Mouse (Mus musculus): ENCODE measurements around the gene Dapk2. TPM values are rescaled to one million over a fixed set of nuclear protein-coding genes. Genes with fewer than 3 reads are reported as not detected.

Dapk2 gene
- 7.6 and 10.2 TPM in 2 replicates for polyA plus RNA-seq (2015; fragmentation: Nextera tagmentation; extraction: Ambion mirVana)

DNA sequence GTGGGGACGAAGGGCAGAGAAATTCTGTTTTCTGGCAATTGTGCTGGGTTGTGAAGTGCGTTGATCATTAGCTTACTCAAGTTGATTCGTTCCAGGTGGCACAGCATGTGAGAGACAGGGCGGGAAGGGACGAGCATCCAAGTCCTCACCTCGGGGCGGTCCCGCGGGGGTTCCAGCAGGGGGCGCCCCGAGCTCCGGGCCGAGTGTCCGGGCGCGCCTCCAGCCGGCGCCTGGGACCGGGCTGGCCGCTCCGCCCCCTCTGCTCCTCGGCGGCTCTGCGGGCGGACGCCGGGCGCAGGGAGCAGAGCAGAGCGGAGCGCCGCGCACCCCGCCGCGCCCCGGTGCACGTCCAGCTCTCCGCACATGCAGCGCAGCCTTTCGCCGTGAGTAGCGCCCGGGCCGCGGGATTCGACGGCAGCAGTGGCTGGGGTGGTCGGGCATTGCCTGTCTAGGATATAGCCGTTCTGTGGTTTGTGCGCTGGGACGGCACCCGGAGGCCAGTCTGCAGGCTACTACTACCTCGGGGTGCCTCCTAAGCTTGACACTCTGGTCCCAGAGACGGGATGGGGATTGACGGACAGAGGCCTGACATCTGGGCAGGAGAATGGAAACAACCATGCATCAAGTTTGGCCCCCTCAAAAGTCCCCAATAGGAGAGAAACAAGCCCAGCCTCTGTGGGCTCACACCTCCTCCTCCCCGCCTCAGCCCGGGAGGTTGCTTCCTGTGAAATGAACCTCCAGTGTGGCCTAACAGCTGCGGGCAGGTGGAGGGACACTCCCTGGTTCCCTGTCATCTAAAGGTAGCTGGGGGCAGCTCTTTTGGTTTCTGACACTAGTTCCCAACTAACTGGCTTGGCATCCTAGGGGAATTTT is at the start of gene Dapk2:
Gene Dapk2, plus strand, starts transcription at position 266 of the 873 bp plus-strand sequence.
- Histone ChIP-seq H3K4me3 (replicated peaks; ENCODE audit: low read length) (peak within 1 kb of the TSS; percentile 54), H3K27ac (ENCODE audit: low read length) (no peak within 1 kb of the TSS), H3K9ac (ENCODE audit: low read length) (peak within 1 kb of the TSS; percentile 74), H3K4me2 (ENCODE audit: low read depth, low read length) (peak within 1 kb of the TSS; percentile 82), H3K27me3 (ENCODE audit: control insufficient read depth, insufficient read depth, low read length) (no peaks in the 10 kb centered on the region), H3K4me1 (ENCODE audit: control insufficient read depth, insufficient read depth, low read length) (no peaks in the 10 kb centered on the region), H3K9me3 (replicated peaks; ENCODE audit: control insufficient read depth, low read length) (no peaks in the 10 kb centered on the region), H3K36me3 (ENCODE audit: control insufficient read depth, insufficient read depth, low read length) (no peaks in the 10 kb centered on the region)
- peak; percentile 89 for ATAC-seq (ENCODE audit: insufficient read depth, low FRiP score)
- WGBS, result 2% methylated on average over 58 of the region's 58 CpGs

DNA sequence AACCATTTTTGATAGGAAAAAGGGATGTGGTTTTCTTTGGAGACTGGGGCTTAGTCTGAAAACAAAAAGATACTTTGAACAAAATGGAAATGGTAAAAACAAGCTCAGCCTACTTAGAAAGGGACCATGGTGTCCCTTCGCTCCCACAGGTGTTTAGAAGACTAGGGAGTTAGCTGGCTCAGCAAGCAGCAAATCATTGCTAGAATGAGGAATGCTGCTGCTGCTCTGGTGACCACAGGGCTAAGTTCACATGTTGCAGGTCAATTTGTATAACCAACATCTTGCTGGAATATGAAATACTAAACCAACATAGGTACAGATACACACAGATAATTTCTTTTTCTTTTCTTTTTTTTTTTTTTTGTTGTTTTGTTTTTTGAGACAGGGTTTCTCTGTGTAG is 48.4 kb upstream of the Dapk2 start:
- Histone ChIP-seq H3K27me3 (ENCODE audit: control insufficient read depth, insufficient read depth, low read length) (no peaks in the 10 kb centered on the region), H3K4me2 (ENCODE audit: low read depth, low read length) (no peak overlapping the region), H3K36me3 (ENCODE audit: control insufficient read depth, insufficient read depth, low read length) (peaks cover 6% of the 10 kb centered on the region), H3K9me3 (replicated peaks; ENCODE audit: control insufficient read depth, low read length) (no peaks in the 10 kb centered on the region), H3K27ac (ENCODE audit: low read length) (no peak overlapping the region), H3K9ac (ENCODE audit: low read length) (no peak overlapping the region), H3K4me1 (ENCODE audit: control insufficient read depth, insufficient read depth, low read length) (no peaks in the 10 kb centered on the region), H3K4me3 (replicated peaks; ENCODE audit: low read length) (no peak overlapping the region)
- 90% methylated on average over 1 of the region's 1 CpGs for WGBS
- no peak for ATAC-seq (ENCODE audit: insufficient read depth, low FRiP score)

- no peaks in the 10 kb centered on the region for H3K27me3 ChIP-seq (ENCODE audit: control insufficient read depth, insufficient read depth, low read length)
- no peaks in the 10 kb centered on the region for H3K9me3 ChIP-seq (replicated peaks; ENCODE audit: control insufficient read depth, low read length)
- no peaks in the 10 kb centered on the region; the same call in 1 of the 2 replicates for H3K4me1 ChIP-seq (ENCODE audit: control insufficient read depth, insufficient read depth, low read length)
- peaks cover 5% of the 10 kb centered on the region; the same call in 1 of the 2 replicates for H3K36me3 ChIP-seq (ENCODE audit: control insufficient read depth, insufficient read depth, low read length)
- H3K4me3 ChIP-seq (replicated peaks; ENCODE audit: low read length), result no peak overlapping the region
- no peak overlapping the region for H3K4me2 ChIP-seq (ENCODE audit: low read depth, low read length)
- H3K9ac ChIP-seq (ENCODE audit: low read length), result no peak overlapping the region
- 64% methylated on average over 8 of the region's 8 CpGs for WGBS
- ATAC-seq (ENCODE audit: insufficient read depth, low FRiP score), result no peak
- peak overlapping the region; percentile 2; the same call in 1 of the 2 replicates for H3K27ac ChIP-seq (ENCODE audit: low read length)
These were observed 47.9 kb upstream of the Dapk2 start for GRCm38 (mm10) chr9:66110126-66110525.

GRCm38 (mm10) chr9:66110611-66111379 is 47.2 kb upstream of the Dapk2 start:
- Histone ChIP-seq H3K9ac (ENCODE audit: low read length) (no peak overlapping the region), H3K9me3 (replicated peaks; ENCODE audit: control insufficient read depth, low read length) (no peaks in the 10 kb centered on the region), H3K36me3 (ENCODE audit: control insufficient read depth, insufficient read depth, low read length) (no peaks in the 10 kb centered on the region), H3K4me2 (ENCODE audit: low read depth, low read length) (no peak overlapping the region), H3K4me3 (replicated peaks; ENCODE audit: low read length) (no peak overlapping the region), H3K27me3 (ENCODE audit: control insufficient read depth, insufficient read depth, low read length) (no peaks in the 10 kb centered on the region), H3K27ac (ENCODE audit: low read length) (peak overlapping the region; percentile 2; the same call in 1 of the 2 replicates), H3K4me1 (ENCODE audit: control insufficient read depth, insufficient read depth, low read length) (no peaks in the 10 kb centered on the region; the same call in 1 of the 2 replicates)
- WGBS, result 81% methylated on average over 8 of the region's 8 CpGs
- ATAC-seq (ENCODE audit: insufficient read depth, low FRiP score), result no peak

- Histone ChIP-seq H3K27ac (ENCODE audit: low read length) (no peak overlapping the region), H3K9ac (ENCODE audit: low read length) (no peak overlapping the region), H3K36me3 (ENCODE audit: control insufficient read depth, insufficient read depth, low read length) (no peaks in the 10 kb centered on the region), H3K27me3 (ENCODE audit: control insufficient read depth, insufficient read depth, low read length) (no peaks in the 10 kb centered on the region), H3K4me3 (replicated peaks; ENCODE audit: low read length) (no peak overlapping the region), H3K9me3 (replicated peaks; ENCODE audit: control insufficient read depth, low read length) (no peaks in the 10 kb centered on the region), H3K4me2 (ENCODE audit: low read depth, low read length) (no peak overlapping the region), H3K4me1 (ENCODE audit: control insufficient read depth, insufficient read depth, low read length) (peaks cover 4% of the 10 kb centered on the region; the same call in 1 of the 2 replicates)
- ATAC-seq (ENCODE audit: insufficient read depth, low FRiP score), result no peak
- 87% methylated on average over 3 of the region's 3 CpGs for WGBS
These were observed 43.7 kb upstream of the Dapk2 start for GRCm38 (mm10) chr9:66114341-66114740.

DNA sequence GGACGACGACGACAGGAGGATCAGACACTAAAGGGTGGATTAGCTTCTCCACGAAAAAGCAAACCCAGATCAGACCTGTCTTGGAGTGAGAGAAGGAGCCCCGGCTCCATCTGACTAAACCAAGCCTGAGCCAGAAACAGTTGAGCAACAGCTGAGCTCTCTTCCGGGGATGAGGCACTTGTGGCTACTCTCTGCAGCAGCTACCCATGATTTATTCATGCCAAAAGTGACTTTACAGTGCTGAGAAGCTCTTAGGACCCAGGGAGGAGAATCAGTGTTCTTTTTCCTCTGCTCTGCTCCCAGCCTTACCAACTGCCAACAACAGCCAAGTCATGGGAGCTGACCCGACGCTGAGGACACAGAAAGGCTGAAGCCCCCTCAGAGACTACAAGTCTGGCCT is 41.1 kb upstream of the Dapk2 start:
- H3K27me3 ChIP-seq (ENCODE audit: control insufficient read depth, insufficient read depth, low read length), result no peaks in the 10 kb centered on the region
- ATAC-seq (ENCODE audit: insufficient read depth, low FRiP score), result no peak
- H3K4me3 ChIP-seq (replicated peaks; ENCODE audit: low read length), result no peak overlapping the region
- H3K4me1 ChIP-seq (ENCODE audit: control insufficient read depth, insufficient read depth, low read length), result peaks cover 4% of the 10 kb centered on the region; the same call in 1 of the 2 replicates
- no peaks in the 10 kb centered on the region for H3K36me3 ChIP-seq (ENCODE audit: control insufficient read depth, insufficient read depth, low read length)
- peak overlapping the region; percentile 52; the same call in 1 of the 2 replicates for H3K27ac ChIP-seq (ENCODE audit: low read length)
- WGBS, result 59% methylated on average over 8 of the region's 8 CpGs
- H3K4me2 ChIP-seq (ENCODE audit: low read depth, low read length), result no peak overlapping the region
- H3K9me3 ChIP-seq (replicated peaks; ENCODE audit: control insufficient read depth, low read length), result no peaks in the 10 kb centered on the region
- H3K9ac ChIP-seq (ENCODE audit: low read length), result no peak overlapping the region

GRCm38 (mm10) chr9:66119498-66119897 is 38.5 kb upstream of the Dapk2 start:
- no peaks in the 10 kb centered on the region for H3K9me3 ChIP-seq (replicated peaks; ENCODE audit: control insufficient read depth, low read length)
- H3K36me3 ChIP-seq (ENCODE audit: control insufficient read depth, insufficient read depth, low read length), result no peaks in the 10 kb centered on the region; the same call in 1 of the 2 replicates
- no peak for ATAC-seq (ENCODE audit: insufficient read depth, low FRiP score)
- H3K4me1 ChIP-seq (ENCODE audit: control insufficient read depth, insufficient read depth, low read length), result peaks cover 15% of the 10 kb centered on the region
- 93% methylated on average over 2 of the region's 2 CpGs for WGBS
- no peak overlapping the region for H3K27ac ChIP-seq (ENCODE audit: low read length)
- H3K27me3 ChIP-seq (ENCODE audit: control insufficient read depth, insufficient read depth, low read length), result no peaks in the 10 kb centered on the region
- no peak overlapping the region for H3K9ac ChIP-seq (ENCODE audit: low read length)
- no peak overlapping the region for H3K4me2 ChIP-seq (ENCODE audit: low read depth, low read length)
- no peak overlapping the region for H3K4me3 ChIP-seq (replicated peaks; ENCODE audit: low read length)

DNA sequence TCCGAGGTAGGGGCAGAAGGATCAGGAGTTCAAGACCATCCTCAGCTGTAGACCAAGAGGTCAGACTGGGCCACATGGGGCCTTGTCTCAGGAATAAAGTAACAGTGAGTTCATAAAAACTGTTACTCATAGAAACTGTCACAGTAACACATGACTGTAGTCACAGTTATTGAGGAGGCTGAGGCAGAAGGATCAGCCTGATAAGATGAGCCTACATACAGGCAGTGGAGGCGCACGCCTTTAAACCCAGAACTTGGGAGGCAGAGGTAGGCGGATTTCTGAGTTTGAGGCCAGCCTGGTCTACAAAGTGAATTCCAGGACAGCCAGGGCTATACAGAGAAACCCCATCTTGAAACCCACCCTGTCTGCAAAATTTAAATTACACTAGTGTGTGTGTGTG is 37.9 kb upstream of the Dapk2 start:
- ATAC-seq (ENCODE audit: insufficient read depth, low FRiP score), result no peak
- no peak overlapping the region for H3K4me2 ChIP-seq (ENCODE audit: low read depth, low read length)
- H3K36me3 ChIP-seq (ENCODE audit: control insufficient read depth, insufficient read depth, low read length), result no peaks in the 10 kb centered on the region; the same call in 1 of the 2 replicates
- H3K9me3 ChIP-seq (replicated peaks; ENCODE audit: control insufficient read depth, low read length), result no peaks in the 10 kb centered on the region
- no peak overlapping the region for H3K9ac ChIP-seq (ENCODE audit: low read length)
- no peak overlapping the region for H3K27ac ChIP-seq (ENCODE audit: low read length)
- H3K4me3 ChIP-seq (replicated peaks; ENCODE audit: low read length), result no peak overlapping the region
- peaks cover 17% of the 10 kb centered on the region for H3K4me1 ChIP-seq (ENCODE audit: control insufficient read depth, insufficient read depth, low read length)
- 84% methylated on average over 4 of the region's 4 CpGs for WGBS
- no peaks in the 10 kb centered on the region for H3K27me3 ChIP-seq (ENCODE audit: control insufficient read depth, insufficient read depth, low read length)

DNA sequence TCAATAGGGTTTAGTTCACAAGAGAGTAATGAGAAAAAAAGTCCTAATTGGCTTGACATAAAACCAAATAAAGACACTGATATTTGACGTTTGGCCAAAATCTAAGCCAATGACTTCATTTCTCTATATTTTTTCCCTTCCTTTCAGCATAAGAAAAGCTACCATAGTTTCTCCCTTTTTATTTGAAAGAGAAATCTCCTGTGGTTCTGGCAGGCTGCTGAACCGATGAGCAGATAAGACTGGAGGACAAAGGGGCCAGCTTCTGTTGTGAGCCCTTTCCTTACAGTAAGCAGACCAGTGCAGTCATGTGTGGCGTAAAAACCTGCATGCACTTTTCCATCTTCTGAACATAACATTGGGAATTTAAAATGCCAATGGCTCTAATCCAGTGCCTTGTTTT is 37.1 kb upstream of the Dapk2 start:
- Histone ChIP-seq H3K27ac (ENCODE audit: low read length) (no peak overlapping the region), H3K36me3 (ENCODE audit: control insufficient read depth, insufficient read depth, low read length) (no peaks in the 10 kb centered on the region; the same call in 1 of the 2 replicates), H3K27me3 (ENCODE audit: control insufficient read depth, insufficient read depth, low read length) (no peaks in the 10 kb centered on the region), H3K4me3 (replicated peaks; ENCODE audit: low read length) (no peak overlapping the region), H3K9me3 (replicated peaks; ENCODE audit: control insufficient read depth, low read length) (no peaks in the 10 kb centered on the region), H3K4me2 (ENCODE audit: low read depth, low read length) (no peak overlapping the region), H3K9ac (ENCODE audit: low read length) (no peak overlapping the region), H3K4me1 (ENCODE audit: control insufficient read depth, insufficient read depth, low read length) (peaks cover 25% of the 10 kb centered on the region)
- WGBS, result 73% methylated on average over 3 of the region's 3 CpGs
- no peak for ATAC-seq (ENCODE audit: insufficient read depth, low FRiP score)
